Mouse (Mus musculus) inflammation-experienced regulatory T-cells, adult 6 months (primary cell): ENCODE results near the gene Atad3a. TPM values are rescaled to one million over a fixed set of nuclear protein-coding genes. Genes with fewer than 3 reads are reported as not detected.
"Not testable (repeated sequence)": the region's sequence is repeated elsewhere in the genome, so short reads cannot be mapped to it uniquely, and the experiment has no call there.

Experiments used
- ATAC-seq: one replicate; pipeline ENCODE4 v1.8.0; 2017
- polyA plus RNA-seq, 3 experiments: library from polyadenylated mRNA; unstranded; fragments of 100-300 nt; shearing (Covaris generic); gene quantifications; one replicate each; pipeline ENCODE4 v1.2.1; 2017

Gene Atad3a
- polyA plus RNA-seq, 3 experiments from 2014 or later = 9.8 to 27.2 (median 21.7) TPM

GRCm38 (mm10) chr4:155774971-155775740, 14.3 kb upstream of the Atad3a start:
- ATAC-seq = no peak

DNA sequence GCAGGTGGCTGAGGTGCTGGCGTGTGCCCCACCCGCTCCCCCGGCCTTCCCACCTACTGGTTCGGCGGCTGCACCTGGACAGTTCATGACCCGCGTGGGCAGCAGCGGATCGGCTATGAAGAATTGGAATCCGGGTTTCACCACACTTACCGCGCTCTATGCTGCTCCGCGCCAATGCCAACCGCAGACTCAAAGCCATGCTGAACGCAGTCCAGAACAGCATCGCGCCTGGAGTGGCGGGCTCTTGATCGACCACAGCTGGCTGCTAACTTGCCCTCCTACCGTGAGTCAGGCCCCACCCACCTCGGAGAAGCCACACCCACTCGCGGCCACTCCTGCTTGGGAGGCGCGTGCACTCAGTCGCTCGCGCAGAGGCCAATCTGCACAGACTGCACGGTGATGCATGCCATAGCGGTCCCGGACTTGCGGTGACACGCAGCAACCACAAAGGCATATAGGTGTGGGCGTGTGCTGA, 13.4 kb upstream of the Atad3a start, which contains the start of gene Vwa1:
Gene Vwa1, minus strand, starts transcription at position 419 of the 475 bp plus-strand sequence.
- ATAC-seq = peak; percentile 63

GRCm38 (mm10) chr4:155773335-155774078, 12.6 kb upstream of the Atad3a start:
- no peak for ATAC-seq

- ATAC-seq = no peak
These were observed 11.9 kb upstream of the Atad3a start for GRCm38 (mm10) chr4:155772786-155773185.

GRCm38 (mm10) chr4:155771706-155772105, 10.8 kb upstream of the Atad3a start:
- no peak for ATAC-seq

GRCm38 (mm10) chr4:155770626-155771025, 9.7 kb upstream of the Atad3a start:
- no peak for ATAC-seq

- ATAC-seq = peak; percentile 62
These were observed 9.1 kb upstream of the Atad3a start for GRCm38 (mm10) chr4:155769880-155770512.

GRCm38 (mm10) chr4:155769496-155769879, 8.6 kb upstream of the Atad3a start:
- no peak for ATAC-seq

GRCm38 (mm10) chr4:155762357-155762756, 1.5 kb upstream of the Atad3a start:
- ATAC-seq = no peak

DNA sequence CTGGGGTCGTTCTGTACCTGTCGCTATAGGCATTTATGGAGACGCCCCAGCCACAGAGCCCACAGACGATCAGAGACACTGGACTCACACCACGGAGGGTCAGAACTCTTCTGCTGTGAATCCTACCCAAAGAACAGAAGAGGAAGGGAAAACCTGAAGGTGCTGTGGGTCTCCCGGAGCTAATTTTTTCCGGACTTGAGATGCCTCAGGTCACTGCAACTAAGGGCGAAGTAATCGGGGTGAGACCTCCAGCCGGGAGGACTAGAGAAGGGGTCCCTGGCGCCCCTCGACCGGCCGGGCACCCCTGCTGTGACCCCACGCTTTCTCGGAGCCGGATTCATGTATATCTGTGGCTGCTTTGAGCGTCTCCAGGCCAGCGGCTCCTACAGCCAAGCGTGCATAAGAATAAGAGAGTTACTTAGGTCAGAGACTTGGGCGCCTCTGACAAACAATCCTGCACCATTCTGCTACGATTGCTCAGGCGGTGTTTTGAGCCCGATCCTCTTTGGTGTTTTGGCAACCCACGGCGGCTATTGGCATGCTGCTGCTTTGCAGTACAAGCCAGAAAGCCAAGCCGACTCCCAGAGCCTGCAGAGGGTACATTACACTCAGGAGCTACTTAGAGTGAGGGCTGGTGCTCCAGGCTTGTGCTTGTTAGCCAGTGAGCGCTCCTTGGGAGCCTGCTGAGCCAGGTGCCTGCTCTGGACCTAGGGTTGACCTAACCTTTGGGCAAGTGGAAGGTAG, 635 bp upstream of the Atad3a start:
- ATAC-seq = no peak

DNA sequence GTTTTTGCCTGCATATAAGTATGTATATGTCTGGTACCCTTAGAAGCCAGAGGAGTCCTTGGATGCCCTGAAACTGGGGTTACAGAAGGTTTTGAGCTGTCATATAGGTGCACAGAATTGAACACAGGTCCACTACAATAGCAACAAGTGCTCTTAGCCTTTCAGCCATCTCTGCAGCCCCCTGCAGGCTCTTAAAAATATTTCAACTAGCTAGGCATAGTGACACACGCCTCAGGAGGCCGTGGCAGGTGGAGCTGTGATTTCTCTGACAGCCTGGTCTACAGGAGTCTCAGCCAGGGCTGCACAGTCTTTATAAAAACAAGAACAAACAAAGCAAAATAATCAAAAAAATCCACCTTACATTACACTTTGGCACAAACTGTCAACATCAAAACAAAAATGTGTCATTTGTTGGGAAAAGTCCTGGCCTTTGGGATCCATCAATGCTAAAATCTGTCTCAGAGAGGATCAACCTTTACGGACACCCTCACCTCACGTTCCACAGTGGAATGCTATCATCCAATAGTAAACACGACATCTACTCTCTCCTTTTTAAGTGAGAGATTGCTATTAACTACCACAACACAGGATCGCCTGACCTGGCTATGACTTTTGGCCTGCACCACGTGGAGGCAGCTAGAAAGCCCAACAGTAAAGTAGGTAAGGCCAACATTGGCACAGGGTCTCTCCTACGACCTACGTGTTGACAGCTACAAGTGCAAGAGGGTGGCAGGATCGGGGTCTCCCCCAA, 856 bp downstream of the Atad3a start:
- peak; percentile 51 for ATAC-seq

DNA sequence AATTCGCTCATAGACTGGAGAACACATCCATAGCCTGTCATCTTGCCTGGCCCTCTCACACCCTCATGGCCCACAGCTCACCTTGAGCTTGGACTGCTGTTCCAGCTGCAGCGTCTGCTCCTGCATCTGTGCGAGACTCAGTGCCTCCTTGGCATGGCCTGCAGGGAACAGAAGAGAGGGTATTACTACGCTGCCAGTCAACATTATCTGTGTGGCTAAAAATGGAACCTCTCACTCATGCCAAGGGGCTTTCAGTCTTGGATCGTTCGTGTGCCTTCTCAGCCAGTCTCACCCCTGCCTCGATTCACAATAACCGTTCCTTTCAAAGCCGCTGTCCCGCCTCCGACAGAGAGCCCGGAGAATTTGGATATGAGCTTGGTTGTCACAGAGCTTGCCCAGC, 3.9 kb downstream of the Atad3a start:
- ATAC-seq = no peak

GRCm38 (mm10) chr4:155746575-155747490, 14.1 kb downstream of the Atad3a start:
- ATAC-seq = no peak

GRCm38 (mm10) chr4:155746036-155746548, 14.8 kb downstream of the Atad3a start:
- no peak for ATAC-seq

DNA sequence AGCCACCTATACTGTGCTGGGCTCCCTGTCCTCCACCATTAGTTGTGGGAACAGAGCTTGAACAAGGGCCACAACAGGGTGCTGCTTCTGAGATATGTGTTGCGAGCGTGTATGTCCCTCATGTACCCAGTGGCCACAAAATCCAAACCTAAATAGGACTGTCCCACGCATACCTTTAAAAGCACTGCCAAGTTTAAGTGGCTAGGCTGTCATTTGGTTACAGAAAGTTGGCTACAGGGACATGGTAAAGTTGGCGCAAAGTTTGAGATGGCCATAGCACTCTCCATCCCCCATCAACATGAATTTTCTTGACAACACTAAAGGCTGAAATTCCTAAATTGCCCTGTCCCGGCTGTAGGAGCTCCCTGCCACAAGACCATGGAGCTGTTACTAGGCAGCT, 15.8 kb downstream of the Atad3a start:
- no peak for ATAC-seq

- ATAC-seq = no peak
These were observed 16.4 kb downstream of the Atad3a start for GRCm38 (mm10) chr4:155744474-155744873.

- ATAC-seq = no peak
These were observed 18.2 kb downstream of the Atad3a start for GRCm38 (mm10) chr4:155742684-155743083.

GRCm38 (mm10) chr4:155740681-155741080, 20.2 kb downstream of the Atad3a start:
- not testable (repeated sequence) for ATAC-seq

GRCm38 (mm10) chr4:155739741-155740636, 20.9 kb downstream of the Atad3a start:
- no peak for ATAC-seq
